ENCODE assay signal across 8 mouse cellular contexts in the genomic region with DNA sequence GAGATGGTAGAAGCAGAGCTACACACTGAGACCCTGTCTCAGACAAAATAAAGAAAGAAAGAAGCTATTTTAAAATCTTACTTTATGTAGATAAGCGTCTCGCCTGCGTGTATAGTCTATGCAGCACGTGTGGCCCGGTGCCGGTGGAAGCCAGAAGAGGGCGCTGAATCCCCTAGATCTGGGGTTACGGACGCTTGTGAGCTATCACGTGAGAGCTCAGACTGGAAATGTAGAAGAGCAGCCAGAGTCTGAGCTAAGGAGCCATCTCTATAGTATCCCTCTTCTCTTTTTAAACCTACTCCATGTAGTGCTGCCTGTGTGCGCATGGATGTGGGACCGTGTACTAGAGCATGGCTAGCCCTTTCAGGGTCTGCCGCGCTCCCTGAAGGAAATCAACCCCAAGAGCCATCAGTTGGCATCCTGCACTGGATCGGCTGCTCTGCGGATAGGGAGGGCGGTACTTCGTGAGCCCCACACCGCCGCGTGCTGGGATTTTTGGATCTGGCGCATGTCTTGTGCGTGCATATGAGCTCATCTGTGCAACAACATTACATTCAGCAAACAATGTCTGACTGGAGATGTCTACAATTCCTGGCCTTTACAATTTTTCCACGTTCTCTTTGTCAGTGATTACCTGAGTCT. TPM values are rescaled to one million over a fixed set of nuclear protein-coding genes. Genes with fewer than 3 reads are reported as not detected.
DNase-seq lines count a peak whose midpoint lies in the region; ATAC-seq and TF ChIP-seq lines count a peak whose summit lies in the region.

No protein-coding gene starts in this region.

- H3K9me3 ChIP-seq in forebrain, postnatal 0 days (ENCODE audit: low read length) = no peaks in the 10 kb centered on the region
- H3K9me3 ChIP-seq in intestine, postnatal 0 days (ENCODE audit: control insufficient read depth) = no peaks in the 10 kb centered on the region
- H3K9me3 ChIP-seq in liver, embryonic 14.5 days (ENCODE audit: control insufficient read depth, low read length) = no peaks in the 10 kb centered on the region
- H3K9me3 ChIP-seq in neural tube, embryonic 11.5 days (ENCODE audit: control insufficient read depth, low read length) = no peaks in the 10 kb centered on the region

- no peaks in the 10 kb centered on the region for H3K27me3 ChIP-seq in forebrain, postnatal 0 days (ENCODE audit: insufficient read depth, low read length)
- peaks cover 5% of the 10 kb centered on the region; the same call in 1 of the 2 replicates for H3K27me3 ChIP-seq in intestine, postnatal 0 days (replicated peaks; ENCODE audit: control insufficient read depth, insufficient read depth, low read length)
- H3K27me3 ChIP-seq in liver, embryonic 14.5 days (ENCODE audit: control insufficient read depth, insufficient read depth, low read length) = no peaks in the 10 kb centered on the region; the same call in 1 of the 2 replicates
- H3K27me3 ChIP-seq in neural tube, embryonic 11.5 days (ENCODE audit: control insufficient read depth, insufficient read depth, low read length) = no peaks in the 10 kb centered on the region

- peak overlapping the region; percentile 11; the same call in 1 of the 2 replicates for H3K4me3 ChIP-seq in forebrain, postnatal 0 days (ENCODE audit: low read depth, low read length)
- H3K4me3 ChIP-seq in intestine, postnatal 0 days (ENCODE audit: low read depth, low read length) = no peak overlapping the region
- H3K4me3 ChIP-seq in liver, embryonic 14.5 days (ENCODE audit: insufficient read depth in 1 of 2, low read depth in 2 of 2, low read length in 2 of 2) = no peak overlapping the region
- no peak overlapping the region for H3K4me3 ChIP-seq in neural tube, embryonic 11.5 days (ENCODE audit: low read depth, low read length)

- no peaks in the 10 kb centered on the region for H3K36me3 ChIP-seq in forebrain, postnatal 0 days (ENCODE audit: insufficient read depth)
- H3K36me3 ChIP-seq in intestine, postnatal 0 days (ENCODE audit: control insufficient read depth, insufficient read depth) = 0 out of 2 replicates have a peak, but pooled peaks cover 2% of the 10 kb centered on the region
- H3K36me3 ChIP-seq in liver, embryonic 14.5 days (replicated peaks; ENCODE audit: control insufficient read depth, insufficient read depth, low read depth) = peaks cover 10% of the 10 kb centered on the region
- no peaks in the 10 kb centered on the region for H3K36me3 ChIP-seq in neural tube, embryonic 11.5 days (ENCODE audit: control insufficient read depth, insufficient read depth, low read length)

- WGBS in forebrain, postnatal 0 days = 25% methylated on average over 24 of the region's 24 CpGs
- WGBS in intestine, postnatal 0 days = 37% methylated on average over 24 of the region's 24 CpGs
- 25% methylated on average over 24 of the region's 24 CpGs for WGBS in liver, embryonic 14.5 days (ENCODE audit: insufficient replicate concordance)
- WGBS in neural tube, embryonic 11.5 days = 26% methylated on average over 24 of the region's 24 CpGs

- TF ChIP-seq EP300 in liver, embryonic 14.5 days (IDR thresholded peaks at IDR 0.05; ENCODE audit: low read depth) = no peak

- 0 out of 2 replicates have a peak, but pooled peaks cover 5% of the 10 kb centered on the region for H3K4me1 ChIP-seq in forebrain, postnatal 0 days (ENCODE audit: insufficient read depth)
- no peaks in the 10 kb centered on the region for H3K4me1 ChIP-seq in intestine, postnatal 0 days (replicated peaks; ENCODE audit: control insufficient read depth, insufficient read depth, low read length)
- H3K4me1 ChIP-seq in liver, embryonic 14.5 days (replicated peaks; ENCODE audit: control insufficient read depth in 2 of 2, insufficient read depth in 2 of 2, low read length in 1 of 2) = peaks cover 0 to 3% of the 10 kb centered on the region in 2 experiments; a peak in 2 of 4 replicates
- 0 out of 2 replicates have a peak, but pooled peaks cover 2% of the 10 kb centered on the region for H3K4me1 ChIP-seq in neural tube, embryonic 11.5 days (ENCODE audit: control insufficient read depth, insufficient read depth, low read length)

- ATAC-seq in forebrain, postnatal 0 days = peak; percentile 94
- ATAC-seq in intestine, postnatal 0 days = peak; percentile 48
- ATAC-seq in liver, embryonic 14.5 days (ENCODE audit: insufficient read depth) = peak; percentile 35; the same call in 1 of the 2 replicates
- ATAC-seq in neural tube, embryonic 11.5 days (ENCODE audit: insufficient read depth, low FRiP score, low TSS enrichment) = peak; percentile 60; the same call in 1 of the 2 replicates

- peak; percentile 40 for DNase-seq in urinary bladder, postnatal 25 days (ENCODE audit: low spot score)
- no peak for DNase-seq in urinary bladder, postnatal 10 days (ENCODE audit: low spot score)
- peak; percentile 74 for DNase-seq in c-Kit-positive CD71-negative TER-119-negative erythroid progenitor cells, embryonic 14.5 days (ENCODE audit: low read depth)
- peak; percentile 89 for DNase-seq in forebrain, postnatal 0 days
- peak; percentile 60 to 68 (median 62) for DNase-seq in liver, embryonic 14.5 days (ENCODE audit: low read depth in 3 of 3, low spot score in 3 of 3)
- DNase-seq in neural tube, embryonic 11.5 days (ENCODE audit: low spot score) = peak; percentile 78
- no peak for DNase-seq in right cerebral cortex, adult 2 months (ENCODE audit: low spot score in 2 of 2)

- peak overlapping the region; percentile 79 for H3K27ac ChIP-seq in forebrain, postnatal 0 days (ENCODE audit: low read depth, low read length)
- H3K27ac ChIP-seq in intestine, postnatal 0 days (ENCODE audit: low read depth, low read length) = no peak overlapping the region
- H3K27ac ChIP-seq in liver, embryonic 14.5 days = no peak overlapping the region
- H3K27ac ChIP-seq in neural tube, embryonic 11.5 days (ENCODE audit: low read depth, low read length) = no peak overlapping the region

- peak overlapping the region; percentile 33 for H3K9ac ChIP-seq in forebrain, postnatal 0 days
- no peak overlapping the region for H3K9ac ChIP-seq in intestine, postnatal 0 days (ENCODE audit: low read depth, low read length)
- no peak overlapping the region; the same call in 1 of the 2 replicates for H3K9ac ChIP-seq in liver, embryonic 14.5 days (replicated peaks)
- H3K9ac ChIP-seq in neural tube, embryonic 11.5 days (ENCODE audit: low read length) = 0 out of 2 replicates have a peak overlapping the region, but pooled peaks have one; percentile 23

- H3K4me2 ChIP-seq in forebrain, postnatal 0 days (ENCODE audit: low read depth) = peak overlapping the region; percentile 44
- peak overlapping the region; percentile 44 for H3K4me2 ChIP-seq in intestine, postnatal 0 days (replicated peaks; ENCODE audit: low read depth)
- H3K4me2 ChIP-seq in liver, embryonic 14.5 days (ENCODE audit: low read depth) = peak overlapping the region; percentile 40; the same call in 1 of the 2 replicates
- peak overlapping the region; percentile 40 for H3K4me2 ChIP-seq in neural tube, embryonic 11.5 days (ENCODE audit: low read depth)

- TF ChIP-seq CTCF in forebrain, postnatal 0 days (IDR thresholded peaks at IDR 0.05; ENCODE audit: low read depth) = peak; percentile 71
- peak; percentile 79 for TF ChIP-seq CTCF in intestine, postnatal 0 days (IDR thresholded peaks at IDR 0.05; ENCODE audit: low read depth)
- peak; percentile 86 for TF ChIP-seq CTCF in liver, embryonic 14.5 days (IDR thresholded peaks at IDR 0.05; ENCODE audit: low read depth)

RNA-seq across cellular contexts. Expression of a gene that starts 31.6 kb away (rescaled TPM):
- 6.5 and 7.2 TPM in 2 replicates for total RNA-seq in forebrain, postnatal 0 days (2014; rRNA removed)
- polyA plus RNA-seq in forebrain, postnatal 0 days (2015; fragmentation: Nextera tagmentation; extraction: Ambion mirVana) = 1.2 and 2.2 TPM in 2 replicates
- 3.4 and 3.6 TPM in 2 replicates for polyA plus RNA-seq in intestine, postnatal 0 days (2015; fragmentation: Nextera tagmentation; extraction: Ambion mirVana)
- polyA plus RNA-seq in liver, embryonic 14.5 days (2012; rRNA removed) = 2.6 and 3.3 TPM in 2 replicates
- polyA plus RNA-seq in liver, embryonic 14.5 days (2014; fragmentation: Nextera tagmentation; extraction: Ambion mirVana) = 1.5 and 2.3 TPM in 2 replicates
- polyA plus RNA-seq in neural tube, embryonic 11.5 days (2014; fragmentation: Nextera tagmentation; extraction: Ambion mirVana) = 9.7 and 11.4 TPM in 2 replicates

RNA-seq across cellular contexts. Expression of a gene that starts 33.8 kb away (rescaled TPM):
- total RNA-seq in forebrain, postnatal 0 days (2014; rRNA removed) = 53.6 and 64.8 TPM in 2 replicates
- 41.4 and 43.1 TPM in 2 replicates for polyA plus RNA-seq in forebrain, postnatal 0 days (2015; fragmentation: Nextera tagmentation; extraction: Ambion mirVana)
- polyA plus RNA-seq in intestine, postnatal 0 days (2015; fragmentation: Nextera tagmentation; extraction: Ambion mirVana) = 18.1 and 19.0 TPM in 2 replicates
- polyA plus RNA-seq in liver, embryonic 14.5 days (2012; rRNA removed) = 173 and 192 TPM in 2 replicates
- polyA plus RNA-seq in liver, embryonic 14.5 days (2014; fragmentation: Nextera tagmentation; extraction: Ambion mirVana) = 259 and 296 TPM in 2 replicates
- polyA plus RNA-seq in neural tube, embryonic 11.5 days (2014; fragmentation: Nextera tagmentation; extraction: Ambion mirVana) = 151 and 162 TPM in 2 replicates

RNA-seq across cellular contexts. Expression of a gene that starts 47.5 kb away (rescaled TPM):
- 0.15 and 0.33 TPM in 2 replicates for total RNA-seq in forebrain, postnatal 0 days (2014; rRNA removed)
- 0.24 and 0.36 TPM in 2 replicates for polyA plus RNA-seq in forebrain, postnatal 0 days (2015; fragmentation: Nextera tagmentation; extraction: Ambion mirVana)
- polyA plus RNA-seq in intestine, postnatal 0 days (2015; fragmentation: Nextera tagmentation; extraction: Ambion mirVana) = 0.05 and 0.18 TPM in 2 replicates
- 158 and 191 TPM in 2 replicates for polyA plus RNA-seq in liver, embryonic 14.5 days (2012; rRNA removed)
- polyA plus RNA-seq in liver, embryonic 14.5 days (2014; fragmentation: Nextera tagmentation; extraction: Ambion mirVana) = 300 and 349 TPM in 2 replicates
- 6.4 and 8.2 TPM in 2 replicates for polyA plus RNA-seq in neural tube, embryonic 11.5 days (2014; fragmentation: Nextera tagmentation; extraction: Ambion mirVana)

RNA-seq across cellular contexts. Expression of a gene that starts 52.8 kb away (rescaled TPM):
- total RNA-seq in forebrain, postnatal 0 days (2014; rRNA removed) = 124 and 139 TPM in 2 replicates
- polyA plus RNA-seq in forebrain, postnatal 0 days (2015; fragmentation: Nextera tagmentation; extraction: Ambion mirVana) = 227 and 298 TPM in 2 replicates
- polyA plus RNA-seq in intestine, postnatal 0 days (2015; fragmentation: Nextera tagmentation; extraction: Ambion mirVana) = 88.1 and 91.6 TPM in 2 replicates
- 38.5 and 51.2 TPM in 2 replicates for polyA plus RNA-seq in liver, embryonic 14.5 days (2012; rRNA removed)
- polyA plus RNA-seq in liver, embryonic 14.5 days (2014; fragmentation: Nextera tagmentation; extraction: Ambion mirVana) = 116 and 123 TPM in 2 replicates
- polyA plus RNA-seq in neural tube, embryonic 11.5 days (2014; fragmentation: Nextera tagmentation; extraction: Ambion mirVana) = 172 and 179 TPM in 2 replicates

Comparison
In these comparisons a context has a peak if more than half of its experiments do, and no peak if none do; other contexts are left out.
1. DNase-seq: peak in urinary bladder, postnatal 25 days (single experiment), c-Kit-positive CD71-negative TER-119-negative erythroid progenitor cells, embryonic 14.5 days (single experiment), forebrain, postnatal 0 days (single experiment), liver, embryonic 14.5 days (3 of 3) and neural tube, embryonic 11.5 days (single experiment); none in urinary bladder, postnatal 10 days (single experiment) and right cerebral cortex, adult 2 months (0 of 2).
2. ATAC-seq: peak in every context shown above with its lines; median percentile 94 in forebrain, postnatal 0 days; 60 in neural tube, embryonic 11.5 days; 48 in intestine, postnatal 0 days; 35 in liver, embryonic 14.5 days.
3. H3K9ac ChIP-seq: peak in forebrain, postnatal 0 days (single experiment) and neural tube, embryonic 11.5 days (single experiment); none in intestine, postnatal 0 days (single experiment) and liver, embryonic 14.5 days (single experiment).
4. RNA of a gene that starts 47.5 kb away (polyA plus RNA-seq): 158 to 349 TPM in liver, embryonic 14.5 days; 6.4 to 8.2 TPM in neural tube, embryonic 11.5 days, 0.24 to 0.36 TPM in forebrain, postnatal 0 days and 0.05 to 0.18 TPM in intestine, postnatal 0 days; every median in the first group is over 10 times any median in the second.
5. Peak in every context shown above with its lines, with median percentiles within 50 percentile points of each other: H3K4me2 ChIP-seq and CTCF ChIP-seq.